Mouse (Mus musculus): Measurements from ENCODE around the gene Amer2. TPM values are rescaled to one million over a fixed set of nuclear protein-coding genes. Genes with fewer than 3 reads are reported as not detected.
A peak's percentile ranks its signal among the peaks of the same experiment; 100 is the strongest.
"Not testable (repeated sequence)": the region's sequence is repeated elsewhere in the genome, so short reads cannot be mapped to it uniquely, and the experiment has no call there.

Gene Amer2
- total RNA-seq (2022), result 1 to 10 TPM; 4.4 to 5.9 (median 4.6) TPM

GRCm38 (mm10) chr14:60372821-60373309 is at the start of gene Amer2:
TSS of gene Amer2 (plus strand) at chr14:60373259.
- no peak for DNase-seq

- not testable (repeated sequence) for DNase-seq
Observed at GRCm38 (mm10) chr14:60340001-60340400, 33.1 kb upstream of the Amer2 start.

GRCm38 (mm10) chr14:60340570-60340969 is 32.5 kb upstream of the Amer2 start:
- no peak for DNase-seq

GRCm38 (mm10) chr14:60345326-60345876 is 27.7 kb upstream of the Amer2 start:
- no peak for DNase-seq

GRCm38 (mm10) chr14:60358347-60358746 is 14.7 kb upstream of the Amer2 start:
- DNase-seq, result no peak

- no peak for DNase-seq
Observed at GRCm38 (mm10) chr14:60361380-60362212, 11.5 kb upstream of the Amer2 start.

- DNase-seq, result no peak
Observed at GRCm38 (mm10) chr14:60366729-60367128, 6.3 kb upstream of the Amer2 start.

- DNase-seq, result no peak
Observed at GRCm38 (mm10) chr14:60368769-60369666, 4.0 kb upstream of the Amer2 start.

- no peak for DNase-seq
Observed at GRCm38 (mm10) chr14:60369667-60370315, 3.3 kb upstream of the Amer2 start.

- no peak for DNase-seq
Observed at GRCm38 (mm10) chr14:60377107-60377506, 4.0 kb downstream of the Amer2 start.

- no peak for DNase-seq
Observed at GRCm38 (mm10) chr14:60377546-60377945, 4.5 kb downstream of the Amer2 start.

GRCm38 (mm10) chr14:60378057-60378565 is 5.1 kb downstream of the Amer2 start:
- peak; percentile 78 for DNase-seq

GRCm38 (mm10) chr14:60378566-60379322 is 5.7 kb downstream of the Amer2 start:
- peak; percentile 30 for DNase-seq

- no peak for DNase-seq
Observed at GRCm38 (mm10) chr14:60379323-60379957, 6.4 kb downstream of the Amer2 start.

- DNase-seq, result no peak
Observed at GRCm38 (mm10) chr14:60379958-60380330, 6.9 kb downstream of the Amer2 start.

- no peak for DNase-seq
Observed at GRCm38 (mm10) chr14:60381671-60382070, 8.6 kb downstream of the Amer2 start.

- DNase-seq, result no peak
Observed at GRCm38 (mm10) chr14:60383816-60384215, 10.8 kb downstream of the Amer2 start.

GRCm38 (mm10) chr14:60384269-60384668 is 11.2 kb downstream of the Amer2 start:
- DNase-seq, result no peak

- no peak for DNase-seq
Observed at GRCm38 (mm10) chr14:60385079-60385643, 12.1 kb downstream of the Amer2 start.

Measured in adrenal gland, adult 8-10 months (tissue).